Mouse (Mus musculus) neural tube, embryonic 11.5 days (tissue): ENCODE measurements at regions not wholly inside any gene's neighbourhood (a gene's known extent, or its start where the extent isn't known, plus 50 kb on each side); places are given as distances from the start of the nearest gene placed in this dataset.

Experiments used
- ATAC-seq: fragments of 200-750 bp; cut with Nextera tagmentation; 2 replicates; pipeline ENCODE4 v1.8.0; 2017; ENCODE audit warnings: moderate number of reproducible peaks, mild to moderate bottlenecking, moderate TSS enrichment, moderate library complexity; ENCODE audit not compliant: insufficient read depth, low FRiP score, low TSS enrichment
- DNase-seq: peaks from one replicate; pipeline ENCODE4 v3.0.0-alpha.2; 2015; ENCODE audit warnings: low spot score
- H3K27ac ChIP-seq: fragments of 300-500 bp; sonication (generic); 2 replicates; pipeline ENCODE4 v1.5.1; 2014; ENCODE audit warnings: low read depth, mild to moderate bottlenecking, low read length
- H3K27me3 ChIP-seq: fragments of 300-500 bp; sonication (generic); 2 replicates; pipeline ENCODE4 v1.6.1; 2014; ENCODE audit warnings: mild to moderate bottlenecking, low read length, mixed read lengths; ENCODE audit not compliant: control insufficient read depth, insufficient read depth
- H3K36me3 ChIP-seq: fragments of 300-500 bp; sonication (generic); 2 replicates; pipeline ENCODE4 v1.6.1; 2014; ENCODE audit warnings: mild to moderate bottlenecking, low read length, moderate library complexity, mixed read lengths; ENCODE audit not compliant: control insufficient read depth, insufficient read depth
- H3K4me1 ChIP-seq: fragments of 300-500 bp; sonication (generic); 2 replicates; pipeline ENCODE4 v1.6.1; 2014; ENCODE audit warnings: low read length, mixed read lengths; ENCODE audit not compliant: control insufficient read depth, insufficient read depth
- H3K4me2 ChIP-seq: fragments of 300-500 bp; sonication (generic); 2 replicates; pipeline ENCODE4 v1.6.1; 2014; ENCODE audit warnings: low read depth, mild to moderate bottlenecking, moderate library complexity
- H3K4me3 ChIP-seq: fragments of 300-500 bp; sonication (generic); 2 replicates; pipeline ENCODE4 v1.5.1; 2014; ENCODE audit warnings: low read depth, low read length
- H3K9ac ChIP-seq: fragments of 300-500 bp; sonication (generic); 2 replicates; pipeline ENCODE4 v1.6.1; 2014; ENCODE audit warnings: mild to moderate bottlenecking, low read length
- H3K9me3 ChIP-seq: fragments of 300-500 bp; sonication (generic); 2 replicates; pipeline ENCODE4 v1.6.1; 2016; ENCODE audit warnings: low read length; ENCODE audit not compliant: control insufficient read depth
- WGBS: fragments of 180-500 bp; shearing (Covaris S2); extraction: QIAGEN DNeasy Blood & Tissue Kit; methylation state at CpG from one replicate; pipeline ENCODE4 v1.1.7; 2014; 5-methylcytosine and 5-hydroxymethylcytosine counted together

- Histone ChIP-seq H3K36me3 (no peaks in the 10 kb centered on the region), H3K9ac (no peak overlapping the region), H3K27ac (no peak overlapping the region), H3K9me3 (no peaks in the 10 kb centered on the region), H3K4me2 (no peak overlapping the region), H3K4me3 (no peak overlapping the region), H3K4me1 (no peaks in the 10 kb centered on the region), H3K27me3 (no peaks in the 10 kb centered on the region)
- WGBS = 73% methylated on average over 9 of the region's 9 CpGs
- no peak for DNase-seq
- ATAC-seq = no peak
These were observed 262.5 kb upstream of the Usp24 start for GRCm38 (mm10) chr4:106053496-106053895.

- H3K4me3 ChIP-seq = no peak overlapping the region
- H3K27me3 ChIP-seq = no peaks in the 10 kb centered on the region
- WGBS = 85% methylated on average over 7 of the region's 7 CpGs
- ATAC-seq (no peak), DNase-seq (no peak)
- H3K4me2 ChIP-seq = no peak overlapping the region
- no peaks in the 10 kb centered on the region for H3K36me3 ChIP-seq
- no peaks in the 10 kb centered on the region for H3K9me3 ChIP-seq
- H3K9ac ChIP-seq = no peak overlapping the region
- H3K27ac ChIP-seq = no peak overlapping the region
- no peaks in the 10 kb centered on the region for H3K4me1 ChIP-seq
These were observed 261.7 kb upstream of the Usp24 start for GRCm38 (mm10) chr4:106054324-106054723.

GRCm38 (mm10) chr4:106062651-106063050 lies 253.4 kb upstream of the Usp24 start:
- H3K27ac ChIP-seq = no peak overlapping the region
- DNase-seq = no peak
- H3K4me3 ChIP-seq = no peak overlapping the region
- no peaks in the 10 kb centered on the region for H3K36me3 ChIP-seq
- 90% methylated on average over 12 of the region's 12 CpGs for WGBS
- H3K27me3 ChIP-seq = no peaks in the 10 kb centered on the region
- no peak overlapping the region for H3K4me2 ChIP-seq
- no peaks in the 10 kb centered on the region for H3K9me3 ChIP-seq
- ATAC-seq = no peak
- no peaks in the 10 kb centered on the region for H3K4me1 ChIP-seq
- H3K9ac ChIP-seq = no peak overlapping the region

- H3K4me2 ChIP-seq = no peak overlapping the region
- H3K36me3 ChIP-seq = no peaks in the 10 kb centered on the region
- H3K4me3 ChIP-seq = no peak overlapping the region
- WGBS = 64% methylated on average over 6 of the region's 6 CpGs
- no peak overlapping the region for H3K27ac ChIP-seq
- no peak overlapping the region for H3K9ac ChIP-seq
- no peaks in the 10 kb centered on the region for H3K9me3 ChIP-seq
- no peaks in the 10 kb centered on the region for H3K27me3 ChIP-seq
- no peaks in the 10 kb centered on the region for H3K4me1 ChIP-seq
- ATAC-seq (no peak), DNase-seq (no peak)
These were observed 252.1 kb upstream of the Usp24 start for GRCm38 (mm10) chr4:106063851-106064382.

GRCm38 (mm10) chr4:106067023-106067422 lies 249.0 kb upstream of the Usp24 start:
- ATAC-seq = no peak
- Histone ChIP-seq H3K4me2 (no peak overlapping the region), H3K4me1 (no peaks in the 10 kb centered on the region), H3K27ac (no peak overlapping the region), H3K36me3 (no peaks in the 10 kb centered on the region), H3K4me3 (no peak overlapping the region), H3K27me3 (no peaks in the 10 kb centered on the region), H3K9me3 (no peaks in the 10 kb centered on the region), H3K9ac (no peak overlapping the region)
- 71% methylated on average over 9 of the region's 9 CpGs for WGBS
- DNase-seq = no peak

- no peaks in the 10 kb centered on the region for H3K4me1 ChIP-seq
- ATAC-seq = no peak
- no peak overlapping the region for H3K4me2 ChIP-seq
- no peak overlapping the region for H3K27ac ChIP-seq
- no peaks in the 10 kb centered on the region for H3K9me3 ChIP-seq
- H3K4me3 ChIP-seq = no peak overlapping the region
- H3K36me3 ChIP-seq = no peaks in the 10 kb centered on the region
- DNase-seq = no peak
- no peak overlapping the region for H3K9ac ChIP-seq
- H3K27me3 ChIP-seq = no peaks in the 10 kb centered on the region
These were observed 232.5 kb upstream of the Usp24 start for GRCm38 (mm10) chr4:106083546-106083945.

GRCm38 (mm10) chr4:106091927-106092675 lies 223.9 kb upstream of the Usp24 start:
- Histone ChIP-seq H3K27ac (no peak overlapping the region), H3K4me1 (no peaks in the 10 kb centered on the region; the same call in 1 of the 2 replicates), H3K4me3 (no peak overlapping the region), H3K9me3 (no peaks in the 10 kb centered on the region), H3K4me2 (no peak overlapping the region), H3K36me3 (no peaks in the 10 kb centered on the region), H3K27me3 (no peaks in the 10 kb centered on the region), H3K9ac (no peak overlapping the region)
- 57% methylated on average over 9 of the region's 9 CpGs for WGBS
- no peak for DNase-seq
- ATAC-seq = no peak

- 81% methylated on average over 6 of the region's 6 CpGs for WGBS
- H3K4me1 ChIP-seq = no peaks in the 10 kb centered on the region; the same call in 1 of the 2 replicates
- DNase-seq (no peak), ATAC-seq (no peak)
- no peaks in the 10 kb centered on the region for H3K27me3 ChIP-seq
- H3K27ac ChIP-seq = no peak overlapping the region
- no peaks in the 10 kb centered on the region for H3K9me3 ChIP-seq
- H3K36me3 ChIP-seq = no peaks in the 10 kb centered on the region
- H3K9ac ChIP-seq = no peak overlapping the region
- H3K4me3 ChIP-seq = no peak overlapping the region
- no peak overlapping the region for H3K4me2 ChIP-seq
These were observed 223.3 kb upstream of the Usp24 start for GRCm38 (mm10) chr4:106092676-106093070.

GRCm38 (mm10) chr4:106093252-106093651 lies 222.8 kb upstream of the Usp24 start:
- Histone ChIP-seq H3K9ac (no peak overlapping the region), H3K4me3 (no peak overlapping the region), H3K4me1 (no peaks in the 10 kb centered on the region; the same call in 1 of the 2 replicates), H3K4me2 (no peak overlapping the region), H3K36me3 (no peaks in the 10 kb centered on the region), H3K9me3 (no peaks in the 10 kb centered on the region), H3K27ac (no peak overlapping the region), H3K27me3 (no peaks in the 10 kb centered on the region)
- ATAC-seq = no peak
- no peak for DNase-seq
- WGBS = 83% methylated on average over 2 of the region's 2 CpGs
